Mouse (Mus musculus): ENCODE data around the gene Cpsf4l.
"Not testable (repeated sequence)": the region's sequence is repeated elsewhere in the genome, so short reads cannot be mapped to it uniquely, and the experiment has no call there.

The Cpsf4l gene

DNA sequence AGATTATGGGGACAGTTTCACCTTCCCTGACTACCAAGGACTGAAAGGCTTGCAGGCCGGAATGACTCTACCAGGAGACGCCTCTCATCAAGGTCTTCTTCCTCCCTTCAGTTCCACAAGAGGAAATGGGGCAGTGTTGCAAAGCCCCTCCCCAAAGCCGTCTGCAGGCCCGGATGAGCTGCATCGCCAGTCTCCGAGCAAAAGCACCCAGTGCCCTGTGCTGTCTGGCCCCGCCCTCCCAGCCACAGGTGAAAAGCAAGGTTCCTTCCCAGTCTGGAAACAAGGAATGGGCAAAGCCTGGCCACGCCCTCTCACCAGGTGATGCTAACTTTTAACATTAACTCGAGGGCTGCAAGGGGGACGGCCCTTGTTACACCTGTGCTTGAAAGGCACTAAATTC is 43.2 kb downstream of the Cpsf4l start:
- peak in 1 of 2 experiments; percentile 33 for DNase-seq (ENCODE audit: low spot score in 2 of 2)

DNA sequence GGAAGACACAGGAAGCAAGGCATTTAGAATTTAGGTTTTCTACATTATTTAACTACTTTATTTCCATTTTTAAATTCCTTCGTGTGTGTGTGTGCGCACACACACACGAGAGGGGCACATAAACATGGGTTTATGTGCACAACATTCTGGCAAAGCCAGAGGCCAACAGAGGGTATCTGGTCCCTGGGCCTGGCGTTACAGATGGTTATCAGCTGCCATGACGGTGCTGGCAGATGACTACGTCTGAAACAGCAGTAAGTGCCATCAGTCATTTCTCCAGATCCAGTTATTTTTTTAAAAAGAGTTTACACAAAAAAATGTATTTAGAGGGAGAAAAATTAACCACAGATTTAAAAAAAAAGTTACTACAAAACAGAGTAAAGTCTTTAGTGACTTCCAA is 43.6 kb downstream of the Cpsf4l start:
- no peak for DNase-seq (ENCODE audit: low spot score in 2 of 2)

DNA sequence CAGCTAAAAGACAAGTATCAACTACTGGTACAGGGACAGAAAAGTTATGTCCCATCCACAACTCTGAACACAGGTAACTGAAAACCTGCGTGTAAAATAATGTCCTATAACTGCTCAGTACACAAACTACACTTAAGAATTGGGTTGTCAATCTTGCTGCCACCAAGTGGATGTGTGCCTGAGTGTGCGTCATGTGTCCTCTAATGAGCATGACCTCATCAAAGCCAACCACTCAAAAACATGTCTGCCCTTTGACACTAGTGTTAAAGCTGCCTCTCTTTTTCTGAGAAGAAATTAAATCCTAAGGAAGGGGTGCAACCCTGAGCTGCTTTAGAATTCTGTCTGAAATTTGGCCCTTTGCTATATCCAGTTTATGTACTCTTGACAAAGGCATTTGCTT is 45.5 kb downstream of the Cpsf4l start:
- no peak for DNase-seq (ENCODE audit: low spot score in 2 of 2)

DNA sequence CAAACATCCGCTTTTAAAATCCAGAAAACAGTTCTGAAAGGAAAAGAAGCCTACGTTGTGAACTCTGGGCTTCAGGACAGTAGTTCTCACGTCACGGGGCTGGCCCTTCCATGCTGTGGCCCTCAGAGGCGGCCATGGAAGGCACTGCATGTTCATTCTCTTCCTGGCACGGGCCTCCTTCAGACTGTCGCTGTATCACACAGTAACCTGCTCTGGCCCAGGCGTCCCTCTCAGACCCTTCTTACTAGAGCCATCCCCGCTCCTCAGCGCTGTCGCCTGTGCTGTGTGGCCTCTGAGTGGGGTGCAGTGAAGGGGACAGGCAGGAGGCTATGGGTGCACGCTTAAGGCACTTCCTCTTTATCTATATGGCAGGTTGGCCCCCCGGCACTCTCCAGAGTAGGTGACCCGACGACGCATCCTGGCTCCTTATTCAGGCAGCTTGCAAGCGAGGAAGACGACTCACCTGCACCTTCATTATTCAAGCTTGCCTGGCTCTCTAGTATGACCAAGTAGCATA is 47.9 kb downstream of the Cpsf4l start:
- DNase-seq (ENCODE audit: low spot score in 2 of 2): no peak

DNA sequence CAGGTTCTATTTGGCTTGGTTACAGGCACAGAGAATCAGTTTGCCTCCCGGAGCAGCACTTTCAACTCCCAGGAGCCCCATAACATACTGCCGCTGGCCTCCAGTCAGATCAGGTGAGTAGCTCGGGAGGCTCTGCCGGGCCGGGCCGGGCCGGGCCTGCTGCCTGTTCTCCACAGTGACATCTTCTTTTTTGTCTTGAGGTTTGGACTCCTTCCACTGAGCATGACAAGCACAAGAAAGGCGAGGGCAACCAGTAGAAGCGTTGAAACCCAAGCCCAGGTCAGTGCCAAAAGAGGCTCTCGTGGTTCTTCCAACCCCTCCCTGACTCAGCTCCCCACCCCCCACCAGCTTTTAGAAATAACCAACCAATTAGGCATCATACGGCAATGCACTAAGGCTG is 48.9 kb downstream of the Cpsf4l start:
- no peak for DNase-seq (ENCODE audit: low spot score in 2 of 2)

DNA sequence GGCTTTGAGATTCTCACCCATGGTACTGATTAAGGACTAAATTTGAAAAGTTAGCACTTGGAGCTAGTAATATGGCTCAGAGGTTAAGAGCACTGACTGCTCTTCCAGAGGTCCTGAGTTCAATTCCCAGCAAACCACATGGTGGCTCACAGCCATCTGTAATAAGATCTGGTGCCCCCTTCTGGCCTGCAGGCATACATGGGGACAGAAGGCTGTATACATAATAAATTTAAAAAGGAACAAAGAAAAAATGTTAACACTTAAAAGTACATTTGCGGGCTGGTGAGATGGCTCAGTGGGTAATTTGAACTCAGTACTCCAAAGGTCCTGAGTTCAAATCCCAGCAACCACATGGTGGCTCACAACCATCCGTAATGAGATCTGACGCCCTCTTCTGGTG is 49.6 kb downstream of the Cpsf4l start:
- not testable (repeated sequence) for DNase-seq (ENCODE audit: low spot score in 2 of 2)

DNA sequence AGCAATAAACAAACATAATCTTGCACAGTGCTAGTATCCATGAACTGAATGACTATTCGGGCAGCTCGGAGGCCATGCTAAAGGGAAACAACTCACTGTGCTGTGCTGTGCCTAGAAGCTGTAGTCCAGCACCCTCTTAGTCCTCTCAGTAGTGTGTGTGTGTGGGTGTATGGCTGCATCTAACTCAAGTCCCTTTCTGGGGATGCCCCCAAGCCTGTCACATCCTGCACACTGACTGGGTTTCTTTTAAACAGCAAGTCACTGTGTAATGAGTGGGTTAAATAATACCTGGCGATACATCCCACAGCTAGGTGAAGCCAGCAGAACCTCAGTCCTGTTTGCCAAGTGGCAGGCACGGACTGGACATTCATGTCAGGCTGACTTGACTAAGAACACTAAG is 51.1 kb downstream of the Cpsf4l start:
- no peak for DNase-seq (ENCODE audit: low spot score in 2 of 2)

DNA sequence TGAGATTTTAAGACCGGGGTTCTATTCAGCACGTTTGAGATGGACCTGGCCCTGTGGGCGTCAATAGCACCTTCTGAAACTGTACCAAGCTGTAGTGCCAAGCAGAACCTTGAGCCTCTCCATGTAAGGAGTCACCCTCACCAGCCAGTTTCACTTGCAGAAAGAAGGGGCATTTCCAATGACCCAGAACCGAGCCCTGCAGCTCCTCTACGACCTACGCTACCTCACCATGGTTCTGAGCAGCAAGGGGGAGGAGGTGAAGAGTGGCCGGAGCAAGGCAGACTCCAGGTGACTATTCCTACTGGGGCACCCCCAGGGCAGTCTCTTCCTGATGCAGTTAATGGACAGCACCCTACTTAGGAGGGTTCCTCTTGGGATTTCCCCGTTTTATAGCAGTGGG is 51.5 kb downstream of the Cpsf4l start:
- no peak for DNase-seq (ENCODE audit: low spot score in 2 of 2)

DNA sequence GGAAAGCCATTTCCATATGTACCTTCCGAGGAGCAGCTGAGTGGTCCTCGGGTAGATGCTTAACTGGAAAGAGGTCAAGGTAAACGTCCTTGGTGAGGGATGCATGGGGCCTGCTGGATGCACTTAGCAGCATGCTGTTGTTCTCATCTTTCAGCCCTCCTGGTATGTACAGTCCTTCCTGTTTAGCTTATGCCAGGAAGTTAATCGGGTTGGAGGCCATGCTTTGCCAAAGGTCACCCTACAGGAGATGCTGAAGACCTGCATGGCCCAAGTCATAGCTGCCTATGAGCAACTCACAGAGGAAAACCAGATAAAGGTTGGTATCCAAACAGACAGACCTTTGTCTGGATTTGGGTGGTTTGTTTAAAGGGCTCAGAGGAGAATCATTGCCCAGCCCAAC is 52.6 kb downstream of the Cpsf4l start:
- DNase-seq (ENCODE audit: low spot score in 2 of 2): no peak

DNA sequence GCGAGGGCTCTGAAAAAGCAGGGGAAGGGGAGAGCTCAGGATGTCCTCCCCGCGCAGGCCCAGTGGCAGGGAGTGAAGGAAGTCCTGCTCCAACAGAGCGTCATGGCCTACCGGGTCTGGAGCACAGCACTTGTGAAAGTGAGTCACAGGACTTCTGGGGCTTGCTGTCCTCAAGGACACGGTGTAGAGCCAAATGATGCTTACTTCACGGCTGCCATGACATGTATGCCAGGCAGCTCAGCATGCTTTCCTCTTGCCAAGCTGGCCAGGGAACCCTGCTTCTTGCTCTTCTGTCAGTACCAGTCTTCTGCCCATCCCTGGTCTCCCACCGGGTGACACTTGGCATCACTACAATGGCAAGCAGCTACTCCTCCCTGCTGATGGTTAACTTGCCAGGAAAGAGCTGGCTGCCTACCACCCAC is 53.3 kb downstream of the Cpsf4l start:
- no peak for DNase-seq (ENCODE audit: low spot score in 2 of 2)

DNA sequence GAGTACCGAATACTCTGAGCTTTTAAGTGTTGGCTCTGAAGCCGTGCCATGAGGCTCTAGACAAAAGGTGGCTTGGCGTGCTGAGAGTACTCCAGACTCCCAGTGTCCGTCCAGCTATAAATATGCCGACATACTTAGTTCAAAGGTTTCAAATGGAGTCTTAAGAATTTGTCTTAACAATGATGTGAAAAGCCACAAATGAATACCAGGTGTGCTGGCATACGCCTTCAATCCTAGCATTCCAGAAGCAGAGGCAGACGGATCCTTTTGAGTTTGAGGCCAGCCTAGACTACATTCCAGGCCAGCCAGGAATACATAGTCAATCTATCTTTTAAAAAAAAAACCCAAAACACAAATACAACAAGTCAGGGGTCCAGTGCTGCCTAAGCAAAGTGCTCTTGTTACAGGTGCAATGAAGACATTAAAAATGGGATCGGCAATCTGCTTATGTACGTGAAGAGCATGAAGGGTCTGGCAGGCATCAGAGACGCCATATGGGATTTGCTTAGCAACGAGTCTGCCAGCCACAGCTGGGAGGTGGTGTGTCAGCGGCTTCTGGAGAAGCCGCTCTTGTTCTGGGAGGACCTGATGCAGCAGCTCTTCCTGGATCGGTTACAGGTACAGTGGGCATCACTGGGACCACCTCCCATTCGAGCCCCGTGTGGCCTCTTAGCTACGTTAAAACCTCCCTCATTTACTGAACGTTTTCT is 55.1 kb downstream of the Cpsf4l start:
- no peak for DNase-seq (ENCODE audit: low spot score in 2 of 2)

DNA sequence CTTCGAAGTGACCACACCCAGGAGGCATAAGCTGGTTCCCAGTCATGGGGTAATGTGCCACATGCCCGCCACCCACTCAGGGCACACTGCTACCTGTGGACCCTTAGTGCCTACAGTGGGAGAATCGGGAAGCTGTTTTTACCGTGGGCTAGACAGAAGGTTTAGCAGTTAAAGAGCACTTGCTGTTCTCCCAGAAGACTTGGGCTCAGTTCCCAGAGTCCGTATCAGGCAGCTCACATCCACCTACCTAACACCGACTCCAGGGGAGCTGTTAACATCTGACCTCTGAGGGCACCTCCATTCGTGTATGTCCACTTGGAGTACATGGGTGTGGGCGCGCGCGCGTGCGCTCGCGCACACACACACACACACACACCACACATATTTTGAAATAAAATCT is 55.7 kb downstream of the Cpsf4l start:
- DNase-seq (ENCODE audit: low spot score in 2 of 2): no peak

DNA sequence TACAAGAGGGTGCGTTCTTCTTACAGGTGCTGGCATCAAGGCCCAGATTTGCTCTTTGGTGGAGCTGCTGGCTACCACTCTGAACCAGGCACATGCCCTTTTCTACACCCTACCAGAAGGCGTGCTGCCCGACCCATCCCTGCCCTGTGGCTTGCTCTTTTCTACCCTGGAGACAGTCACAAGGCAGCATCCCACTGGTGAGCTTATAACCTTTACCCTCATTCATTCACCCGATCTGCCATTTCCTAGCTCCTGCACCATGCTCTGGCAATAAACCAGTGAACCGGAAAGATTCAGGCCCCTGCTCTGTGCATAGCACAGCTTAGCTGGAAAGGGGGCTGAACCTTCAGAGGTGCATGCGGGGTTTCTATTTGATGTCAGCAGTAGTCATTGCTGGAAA is 57.3 kb downstream of the Cpsf4l start:
- no peak for DNase-seq (ENCODE audit: low spot score in 2 of 2)

DNA sequence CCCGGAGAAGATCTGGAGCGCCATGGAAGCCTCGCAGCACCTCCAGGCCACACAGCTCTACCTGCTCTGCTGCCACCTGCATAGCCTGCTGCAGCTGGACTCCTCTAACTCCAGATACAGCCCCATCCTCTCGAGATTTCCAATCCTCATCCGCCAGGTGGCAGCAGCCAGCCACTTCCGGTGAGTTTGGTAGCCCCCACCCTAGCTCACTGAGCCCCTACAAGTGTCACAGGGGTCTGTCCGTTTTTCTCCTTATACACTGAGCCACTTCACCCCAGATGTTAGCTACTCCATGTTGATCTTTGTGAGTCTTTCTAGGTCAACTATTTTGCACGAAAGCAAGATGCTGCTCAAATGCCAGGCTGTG is 57.9 kb downstream of the Cpsf4l start:
- no peak for DNase-seq (ENCODE audit: low spot score in 2 of 2)

DNA sequence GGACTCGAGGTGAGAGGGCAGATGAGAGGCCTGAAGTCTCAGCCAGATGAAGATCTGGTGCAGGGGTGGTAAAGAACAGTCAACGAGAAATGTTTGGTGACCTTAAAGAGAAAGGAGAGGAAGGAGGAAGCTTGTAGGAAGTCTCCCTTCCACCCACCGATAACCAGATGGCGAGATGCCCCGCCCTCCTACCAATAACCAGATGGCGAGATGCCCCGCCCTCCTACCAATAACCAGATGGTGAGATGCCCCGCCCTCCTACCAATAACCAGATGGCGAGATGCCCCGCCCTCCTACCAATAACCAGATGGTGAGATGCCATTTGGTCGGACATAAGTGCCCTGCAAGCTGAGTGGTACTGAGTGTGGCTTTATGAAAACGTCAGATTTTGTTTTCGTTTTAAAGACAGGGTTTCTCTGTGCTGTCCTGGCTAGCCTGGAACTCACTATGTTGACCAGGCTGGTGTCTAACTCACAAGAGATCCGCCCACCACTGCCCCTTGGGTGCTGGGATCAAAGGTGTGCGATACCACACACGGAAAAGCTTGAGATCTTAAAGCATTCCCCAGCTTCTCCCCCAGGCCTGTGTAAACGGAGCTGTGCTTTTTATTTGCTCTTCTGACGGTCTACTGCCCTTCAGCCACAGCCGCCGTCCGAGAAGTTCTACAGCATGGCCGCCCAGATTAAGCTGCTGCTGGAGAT is 58.5 kb downstream of the Cpsf4l start:
- peak in 1 of 2 experiments; percentile 55 for DNase-seq (ENCODE audit: low spot score in 2 of 2)

DNA sequence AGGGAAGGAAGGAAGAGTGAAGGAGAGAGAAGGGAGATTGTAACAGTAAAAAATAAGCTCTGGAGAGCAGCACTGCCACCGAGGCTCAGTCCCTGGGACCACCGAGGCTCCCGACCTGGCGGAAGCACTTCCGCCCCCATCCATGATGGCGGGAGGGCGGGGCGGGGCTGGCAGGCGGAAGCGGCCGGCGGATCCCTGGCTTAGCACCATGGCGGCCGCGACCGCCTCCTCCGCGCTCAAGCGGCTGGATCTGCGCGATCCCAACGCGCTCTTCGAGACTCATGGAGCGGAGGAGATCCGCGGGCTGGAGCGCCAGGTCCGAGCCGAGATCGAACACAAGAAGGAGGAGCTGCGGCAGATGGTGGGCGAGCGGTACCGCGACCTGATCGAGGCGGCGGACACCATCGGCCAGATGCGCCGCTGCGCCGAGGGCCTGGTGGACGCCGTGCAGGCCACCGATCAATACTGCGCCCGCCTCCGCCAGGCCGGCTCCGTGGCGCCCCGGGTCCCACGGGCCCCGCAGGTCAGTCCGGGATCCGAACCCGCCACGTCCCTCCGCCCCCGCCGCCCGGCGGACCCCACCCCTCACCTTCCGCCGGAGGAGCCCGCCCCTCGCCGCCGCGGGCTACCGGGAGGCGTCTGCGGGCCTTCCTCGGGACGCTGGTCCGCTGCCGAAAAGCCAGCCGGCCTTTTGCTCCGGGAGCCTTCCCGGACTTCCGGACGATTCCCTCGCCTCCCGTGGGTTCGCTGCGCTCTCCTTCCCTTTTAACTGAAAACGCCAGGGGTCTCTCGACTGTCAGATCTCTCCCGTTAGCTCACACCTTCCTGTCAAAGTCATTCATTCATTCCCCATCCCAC is 60.2 kb downstream of the Cpsf4l start, which contains the start of gene Slc39a11:
Gene Slc39a11, minus strand, starts transcription at position 727 of the 858 bp plus-strand sequence.
- DNase-seq (ENCODE audit: low spot score in 2 of 2): peak; percentile 67 to 87

DNA sequence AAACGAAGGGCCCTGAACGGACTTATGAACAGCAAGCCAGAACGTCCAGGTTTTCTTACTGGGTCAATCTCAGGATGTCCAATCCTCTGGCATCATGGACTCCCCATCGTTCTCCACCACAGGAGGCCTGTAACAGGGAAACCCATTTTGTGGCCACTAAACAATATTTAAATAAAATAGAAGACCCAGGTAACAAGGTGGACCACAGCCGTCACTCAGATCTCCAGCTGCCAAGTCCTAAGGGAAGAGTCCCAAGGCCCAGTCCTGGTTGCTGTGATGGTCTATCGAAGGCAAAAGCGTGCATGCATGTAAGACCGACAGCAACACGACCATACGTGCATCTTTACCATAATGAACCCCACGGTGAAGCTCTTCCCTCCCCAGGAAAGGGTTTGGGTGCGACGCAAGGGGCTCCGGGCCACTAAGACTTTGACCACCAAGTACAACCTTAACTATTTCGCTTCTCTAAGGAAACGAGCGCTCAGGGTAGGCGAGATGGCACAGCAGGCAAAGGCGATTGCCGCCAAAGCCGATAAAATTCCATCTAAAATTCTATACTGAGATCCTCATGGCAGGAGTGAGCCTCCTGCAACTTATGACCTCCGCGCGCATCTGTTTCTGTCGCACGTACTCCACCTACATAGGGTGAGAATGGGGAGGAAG is 61.0 kb downstream of the Cpsf4l start, which contains the start of gene Cog1:
Gene Cog1, plus strand, starts transcription at position 480 of the 663 bp plus-strand sequence.
- DNase-seq (ENCODE audit: low spot score in 2 of 2): no peak

Measured in spleen, postnatal 4 days (tissue).